Mouse (Mus musculus): Measurements from ENCODE around the gene H2-M11.

The H2-M11 gene

GRCm38 (mm10) chr17:36546775-36547174 lies at the start of gene H2-M11:
H2-M11 (plus strand) TSS chr17:36547075.
- DNase-seq = no peak

GRCm38 (mm10) chr17:36500435-36500834 lies 46.4 kb upstream of the H2-M11 start:
- no peak for DNase-seq

DNA sequence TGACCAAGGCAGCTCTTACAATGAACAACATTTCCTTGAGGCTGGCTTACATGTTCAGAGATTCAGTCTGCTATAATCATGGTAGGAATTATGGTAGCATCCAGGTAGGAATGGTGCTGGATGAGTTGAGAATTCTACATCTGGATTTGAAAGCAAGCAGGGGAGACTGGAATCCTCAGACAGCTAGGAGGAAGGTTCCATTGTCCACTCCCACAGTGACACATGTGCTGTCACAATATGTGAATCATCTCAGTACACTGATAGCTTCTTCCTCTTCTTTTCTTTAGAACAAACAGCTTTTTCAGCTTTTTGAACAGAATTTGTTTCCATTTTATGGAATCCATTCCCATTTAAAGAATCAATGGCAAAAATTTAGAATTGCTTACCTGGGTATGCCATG lies 43.0 kb upstream of the H2-M11 start:
- no peak for DNase-seq
